ENCODE assay signal across 8 mouse cellular contexts in the genomic region with DNA sequence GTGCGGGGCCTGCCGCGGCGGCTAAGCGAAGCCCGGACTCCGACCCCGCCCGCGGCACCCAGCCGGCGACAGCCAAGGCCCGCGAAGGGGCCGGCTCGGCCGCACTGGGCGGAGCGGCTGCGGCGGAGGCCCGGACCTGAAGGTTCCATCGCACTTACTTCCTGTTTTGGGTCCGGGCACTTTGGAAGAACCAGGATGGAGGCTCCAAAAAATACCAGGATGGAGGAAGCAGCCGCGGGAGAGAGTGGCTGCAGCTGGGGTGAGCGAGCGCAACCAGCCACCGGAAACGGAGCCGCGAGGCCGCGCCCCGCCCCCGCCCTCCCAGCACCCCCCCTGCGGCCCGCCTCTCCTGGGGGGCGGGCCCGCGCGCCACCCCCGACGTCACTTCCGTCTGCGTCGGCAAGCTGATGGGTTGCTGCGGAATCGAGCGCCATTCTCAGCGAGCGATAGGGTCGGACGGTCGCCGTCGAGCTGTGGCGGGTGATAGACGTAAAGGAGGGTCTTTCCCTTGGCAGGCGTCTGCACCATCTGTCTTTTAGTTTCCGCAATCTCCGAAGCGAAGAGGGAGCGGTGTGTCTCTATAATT. TPM values are rescaled to one million over a fixed set of nuclear protein-coding genes. Genes with fewer than 3 reads are reported as not detected.
DNase-seq lines count a peak whose midpoint lies in the region; ATAC-seq lines count a peak whose summit lies in the region.

A gene (minus strand): TSS at position 321 of the 586 bp plus-strand sequence.

- DNase-seq in MEL-GATA-1-ER (ENCODE audit: extremely low read depth, low read depth) = peak; percentile 74
- DNase-seq in cerebellum, adult 8-10 months = peak; percentile 84
- peak; percentile 91 for DNase-seq in forelimb bud, embryonic 11.5 days (ENCODE audit: low read depth, low spot score)
- DNase-seq in layer of hippocampus, adult 9-10 months (ENCODE audit: low spot score) = peak; percentile 80
- DNase-seq in ovary, postnatal 10 days (ENCODE audit: low spot score) = peak; percentile 75
- peak; percentile 82 to 89 for DNase-seq in thymus, postnatal 10 days (ENCODE audit: low spot score in 2 of 2)

- peak; percentile 88 to 98 for ATAC-seq in hematopoietic stem cell, adult 5-6 weeks (replicated peaks in 1 of 2; ENCODE audit: insufficient read depth in 1 of 2, low FRiP score in 2 of 2, low TSS enrichment in 1 of 2, low read depth in 1 of 2, poor library complexity in 2 of 2, severe bottlenecking in 2 of 2)
- peak; percentile 97 for ATAC-seq in lung, embryonic 16.5 days (ENCODE audit: low read depth)

- H3K9ac ChIP-seq in lung, embryonic 16.5 days (ENCODE audit: low read length) = peak within 1 kb of the TSS; percentile 99

- peak within 1 kb of the TSS; percentile 79 for H3K4me2 ChIP-seq in lung, embryonic 16.5 days (ENCODE audit: low read depth, low read length)

- no peaks in the 10 kb centered on the region for H3K27me3 ChIP-seq in lung, embryonic 16.5 days (ENCODE audit: control insufficient read depth, insufficient read depth, low read depth, low read length)

- peak within 1 kb of the TSS; percentile 69 for H3K4me3 ChIP-seq in lung, embryonic 16.5 days (ENCODE audit: low read length)

- no peaks in the 10 kb centered on the region for H3K9me3 ChIP-seq in lung, embryonic 16.5 days (ENCODE audit: control insufficient read depth, low read length)

- H3K27ac ChIP-seq in lung, embryonic 16.5 days (ENCODE audit: low read length) = peak within 1 kb of the TSS; percentile 100

- under 1% methylated on average over 63 of the region's 64 CpGs for WGBS in lung, embryonic 16.5 days

- H3K36me3 ChIP-seq in lung, embryonic 16.5 days (ENCODE audit: control insufficient read depth, insufficient read depth, low read length) = no peaks in the 10 kb centered on the region

- peaks cover 7% of the 10 kb centered on the region; the same call in 1 of the 2 replicates for H3K4me1 ChIP-seq in lung, embryonic 16.5 days (replicated peaks; ENCODE audit: control insufficient read depth, insufficient read depth, low read length)

RNA-seq across cellular contexts. Expression of the gene that starts here (rescaled TPM):
- 78.0 and 86.6 TPM in 2 replicates for total RNA-seq in hematopoietic stem cell, adult 5-6 weeks (2017)
- polyA plus RNA-seq in lung, embryonic 16.5 days (2015; fragmentation: Nextera tagmentation; extraction: Ambion mirVana) = 44.9 and 48.9 TPM in 2 replicates

Comparison
In these comparisons a context has a peak if more than half of its experiments do, and no peak if none do; other contexts are left out.
1. Peak in every context shown above with its lines: DNase-seq, ATAC-seq, H3K4me3 ChIP-seq and H3K27ac ChIP-seq.